Mouse (Mus musculus): Measurements from ENCODE around the gene Wipi1. TPM values are rescaled to one million over a fixed set of nuclear protein-coding genes. Genes with fewer than 3 reads are reported as not detected.

The Wipi1 gene
- total RNA-seq, 1 experiment from 2014 or later = 31.9 TPM

DNA sequence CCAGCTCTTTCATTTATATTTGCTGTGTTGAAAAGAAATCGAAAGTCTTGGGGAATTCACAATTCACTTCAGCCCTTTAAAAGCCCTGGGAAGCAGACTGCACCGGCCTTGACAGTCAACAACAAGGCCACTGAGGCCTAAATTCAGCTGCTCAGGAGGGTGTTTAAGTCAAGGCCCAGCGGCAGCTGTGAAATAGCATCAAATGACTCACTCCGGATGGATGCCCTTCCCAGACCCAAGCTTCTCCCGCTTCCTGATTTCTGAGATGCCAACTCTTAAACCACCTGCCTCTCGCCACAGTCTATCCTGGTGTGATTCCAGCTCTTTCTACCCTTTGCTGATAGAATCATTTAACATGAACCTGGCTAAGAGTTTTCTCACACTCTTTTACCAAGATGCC lies 8.6 kb upstream of the Wipi1 start:
- DNase-seq = peak; percentile 67

DNA sequence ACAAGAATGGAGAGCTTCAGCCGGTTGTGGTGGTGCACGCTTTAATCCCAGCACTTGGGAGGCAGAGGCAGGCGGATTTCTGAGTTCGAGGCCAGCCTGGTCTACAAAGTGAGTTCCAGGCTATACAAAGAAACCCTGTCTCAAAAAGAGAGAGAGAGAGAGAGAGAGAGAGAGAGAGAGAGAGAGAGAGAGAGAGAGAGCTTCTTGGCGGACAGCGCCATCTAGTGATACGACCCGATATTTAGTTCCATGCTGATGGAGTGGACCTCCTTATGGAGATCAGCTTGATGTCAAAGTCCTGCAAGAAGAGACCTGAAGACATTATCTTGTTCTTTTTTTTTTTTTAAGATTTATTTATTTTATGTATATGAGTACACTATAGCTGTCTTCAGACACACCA lies 7.3 kb upstream of the Wipi1 start:
- peak; percentile 83 for DNase-seq

DNA sequence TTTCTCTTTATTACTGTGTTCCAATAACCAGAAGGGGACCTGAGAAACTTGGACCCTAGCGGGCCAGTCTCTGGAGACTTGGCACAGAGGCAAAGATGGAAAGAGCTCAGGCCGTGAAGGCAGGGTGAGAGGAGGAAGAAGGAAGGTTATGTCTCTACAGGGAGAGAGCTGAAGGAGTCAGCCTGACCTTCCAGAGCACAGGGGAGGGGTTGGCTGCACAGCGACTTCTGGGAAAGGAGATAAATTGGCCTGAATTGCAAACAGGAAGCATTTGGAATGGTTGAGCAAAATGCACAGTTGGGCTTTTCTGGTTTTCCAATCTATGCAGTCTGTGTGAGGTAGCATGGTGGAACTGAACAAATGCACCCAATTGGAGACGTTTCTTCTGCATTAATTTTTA lies 5.0 kb upstream of the Wipi1 start:
- peak; percentile 52 for DNase-seq

DNA sequence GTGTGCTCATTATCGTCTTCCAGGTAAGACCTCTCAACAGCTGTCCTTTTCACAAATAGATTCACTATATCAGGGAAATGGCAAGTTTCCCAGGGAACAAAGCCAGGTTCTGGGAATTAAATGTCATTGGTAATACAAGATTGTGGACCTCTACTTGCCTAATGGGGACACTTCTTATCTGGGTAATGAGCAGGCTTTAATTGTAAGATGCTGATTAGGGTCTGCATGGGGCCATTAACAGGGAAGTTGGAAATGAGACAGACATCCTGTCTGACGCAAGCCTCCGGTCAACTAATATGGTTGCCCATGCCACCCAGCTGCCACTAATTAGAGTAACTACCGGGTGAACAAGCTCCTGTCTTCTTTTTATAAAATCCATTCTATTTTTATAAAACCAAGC lies 4.6 kb upstream of the Wipi1 start:
- DNase-seq = no peak

DNA sequence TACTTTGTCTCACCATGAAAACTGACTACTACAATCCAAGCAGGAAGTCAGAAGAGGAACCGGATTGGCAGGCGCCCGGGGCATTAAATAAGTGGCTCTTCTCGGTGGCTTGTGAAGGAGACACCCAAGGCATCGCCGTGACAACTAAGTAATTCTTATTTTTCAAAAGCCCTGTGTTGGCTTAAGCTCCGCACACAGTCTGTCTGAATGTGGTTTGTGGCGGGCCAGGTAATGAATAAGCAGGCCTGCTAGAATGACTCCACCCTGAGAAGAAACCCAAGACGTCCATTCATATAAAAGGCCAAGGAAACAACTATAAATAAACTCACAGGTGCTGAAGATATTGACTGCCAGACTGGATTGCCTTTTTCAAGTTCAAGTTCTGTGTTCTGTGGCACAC lies 3.5 kb upstream of the Wipi1 start:
- DNase-seq = no peak

DNA sequence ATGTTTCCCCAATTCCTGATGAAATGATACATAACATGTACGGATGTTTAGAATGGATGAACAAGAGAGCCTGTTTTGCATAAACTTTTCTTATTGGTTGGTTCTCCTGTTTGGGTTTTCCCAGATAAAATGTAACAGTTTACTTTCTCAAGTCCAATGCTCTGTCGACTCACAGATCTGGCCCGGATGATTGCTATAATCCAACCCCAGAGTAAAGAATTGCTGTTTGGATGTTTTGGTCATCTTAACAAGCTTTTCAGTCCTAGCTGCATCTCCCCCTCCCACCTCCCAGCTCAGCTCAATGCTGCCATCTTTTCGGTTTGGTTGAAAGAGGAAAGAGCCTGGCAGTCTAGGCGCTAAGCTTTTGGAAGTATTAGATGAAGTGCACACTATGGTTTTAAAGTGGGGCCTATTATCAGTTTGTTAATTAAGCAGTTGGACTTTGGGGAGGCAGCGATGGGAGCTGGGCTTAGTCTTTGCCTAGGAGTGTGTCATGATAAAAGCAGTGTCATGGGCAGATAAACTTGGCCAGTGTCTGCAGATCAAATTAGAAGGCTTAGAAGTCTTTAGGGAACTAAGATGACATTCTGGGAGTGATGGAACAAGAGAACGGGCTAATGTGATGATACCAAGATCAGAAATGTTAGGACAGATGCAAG lies 1.2 kb upstream of the Wipi1 start:
- no peak for DNase-seq

DNA sequence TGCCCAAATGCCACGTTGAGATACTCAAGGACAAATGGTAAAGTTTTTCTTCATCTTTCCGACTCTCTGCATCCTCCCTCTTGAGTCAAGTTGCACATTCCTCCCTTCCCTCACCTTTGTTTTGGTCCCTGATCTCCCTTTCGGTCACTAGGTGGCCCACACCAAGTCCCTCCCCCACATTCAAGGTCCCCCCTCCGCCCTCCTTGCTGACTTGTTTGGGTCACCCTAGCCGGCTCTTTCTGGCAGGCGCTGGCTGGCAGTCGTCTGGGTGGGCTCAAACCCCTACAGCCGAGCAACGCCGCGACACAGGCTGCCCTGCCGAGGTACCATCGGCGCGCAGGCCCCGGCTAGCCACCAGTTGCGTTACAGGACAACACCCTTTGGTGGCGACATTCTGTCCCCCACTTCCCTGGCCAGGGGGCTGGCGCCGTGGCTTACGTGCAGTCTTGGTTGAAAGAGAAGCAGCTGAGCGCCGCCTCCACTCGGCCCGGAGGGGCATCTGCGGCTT lies 918 bp downstream of the Wipi1 start:
- DNase-seq = no peak

DNA sequence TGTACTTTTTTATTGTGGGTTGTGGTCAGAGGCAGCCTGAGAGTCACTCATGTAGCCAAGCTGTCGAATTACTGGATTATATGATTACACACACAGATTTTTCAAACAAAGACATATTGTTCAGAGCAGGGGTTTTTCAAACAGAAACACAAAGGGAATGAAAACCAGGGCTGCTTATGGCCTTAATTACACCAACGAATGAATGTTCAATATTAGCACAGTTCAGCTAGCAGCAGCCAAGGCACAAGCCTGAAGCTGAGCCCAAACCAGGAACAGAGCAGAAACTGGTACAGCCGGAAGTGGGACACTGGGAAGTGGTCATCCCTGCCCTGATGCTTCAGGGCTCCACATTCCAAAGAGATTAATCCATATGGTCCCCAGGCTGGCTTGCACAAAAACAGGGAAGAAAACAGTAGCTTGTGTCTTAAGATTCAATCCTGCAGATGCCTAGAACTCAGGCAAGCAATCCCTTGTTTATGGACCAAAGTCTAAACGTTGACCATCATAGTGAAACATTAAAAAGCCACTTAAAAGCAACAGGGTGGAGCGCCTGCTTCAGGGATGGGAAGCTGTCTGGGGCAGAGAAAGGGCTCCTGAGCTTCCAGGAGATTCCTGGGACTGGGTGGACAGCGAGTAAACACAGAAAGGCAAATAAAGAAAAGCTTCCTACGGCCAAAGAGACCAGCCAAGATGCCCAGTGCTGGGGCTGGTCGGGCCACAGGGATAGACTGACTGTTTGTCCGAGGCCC lies 1.5 kb downstream of the Wipi1 start:
- no peak for DNase-seq

DNA sequence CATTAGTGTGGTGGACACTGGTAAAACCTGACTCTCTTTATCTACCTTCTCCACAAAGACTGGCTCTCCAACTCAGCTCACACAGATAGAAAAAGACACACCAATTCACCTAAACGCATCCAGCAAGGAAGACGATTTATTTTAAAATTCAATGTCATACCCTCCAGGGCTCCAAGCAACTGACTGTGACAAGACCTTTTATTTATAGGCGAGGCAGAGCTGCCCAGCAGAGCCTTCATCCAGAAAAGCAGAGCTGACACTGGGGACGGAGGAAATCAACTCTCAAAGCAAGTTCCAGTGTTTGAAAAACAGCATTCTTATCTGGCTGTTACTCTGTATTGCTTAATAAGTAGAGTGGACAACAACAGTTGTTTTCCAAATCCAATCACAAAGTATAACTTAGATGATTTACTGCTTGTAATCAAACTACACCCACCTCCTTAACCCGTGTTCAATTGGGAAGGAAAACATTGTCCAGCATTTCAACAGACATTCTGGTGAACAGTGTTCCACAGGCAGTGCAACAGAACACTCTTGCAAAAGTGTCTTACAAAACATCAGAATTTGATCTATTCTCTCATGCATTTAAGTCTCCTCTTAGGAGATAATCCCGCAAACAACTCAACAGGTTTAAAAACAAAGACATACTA lies 2.7 kb downstream of the Wipi1 start:
- no peak for DNase-seq

DNA sequence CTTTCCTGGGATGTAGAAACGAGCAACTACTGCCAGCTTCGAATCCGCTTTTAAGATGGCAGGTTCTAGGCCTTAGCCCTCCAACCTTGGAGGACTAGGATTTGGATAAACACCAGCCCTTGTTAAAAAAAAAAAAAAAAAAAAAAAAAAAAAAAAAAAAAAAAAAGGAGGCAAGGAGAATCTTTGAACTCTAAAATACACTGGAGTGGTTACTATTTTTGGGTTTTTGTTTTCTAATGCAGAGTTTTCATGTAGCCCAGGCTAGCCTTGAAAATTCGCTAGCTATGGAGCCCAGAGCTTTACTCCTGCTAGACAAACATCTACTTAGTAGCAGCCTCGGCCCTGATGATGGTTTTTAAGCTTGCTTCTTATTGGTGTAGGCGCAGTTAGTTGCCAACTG lies 4.2 kb downstream of the Wipi1 start:
- no peak for DNase-seq

DNA sequence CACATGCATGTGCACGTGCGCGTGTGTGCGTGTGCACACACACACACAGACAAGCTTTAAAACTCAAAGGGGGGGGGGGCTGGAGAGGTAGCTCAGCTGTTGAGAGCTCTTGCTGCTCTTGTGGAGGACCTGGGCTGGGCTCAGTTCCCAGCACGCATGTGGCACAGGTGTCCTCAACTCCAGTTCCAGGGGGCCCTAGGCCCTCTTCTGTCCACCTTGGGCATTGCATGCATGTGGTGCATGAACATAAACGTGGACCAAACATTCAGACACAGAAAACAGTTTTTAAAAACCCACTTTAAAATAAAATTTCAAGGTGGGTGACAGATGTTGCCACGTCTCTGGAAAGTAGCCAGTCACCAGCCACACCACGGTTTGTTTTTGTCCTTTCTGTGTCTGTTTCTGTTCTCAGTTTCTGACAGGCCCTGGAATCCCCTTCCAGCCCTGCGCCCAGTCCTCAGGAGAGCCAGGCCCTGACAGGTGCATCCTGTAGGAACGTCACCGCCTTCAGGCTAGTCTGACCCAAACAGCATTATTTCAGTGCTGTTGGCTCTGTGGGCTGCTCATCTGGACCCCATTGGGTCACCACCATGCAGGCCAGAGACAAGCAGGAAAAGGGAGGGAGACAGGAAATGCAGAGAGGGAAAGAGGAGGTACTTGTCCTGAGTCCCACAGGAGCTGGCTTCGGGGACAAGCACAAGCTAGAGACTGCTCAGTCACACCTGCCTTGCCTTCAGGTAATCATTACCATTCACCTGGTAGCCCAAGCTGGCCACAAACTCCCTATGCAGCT lies 12.8 kb downstream of the Wipi1 start:
- no peak for DNase-seq

DNA sequence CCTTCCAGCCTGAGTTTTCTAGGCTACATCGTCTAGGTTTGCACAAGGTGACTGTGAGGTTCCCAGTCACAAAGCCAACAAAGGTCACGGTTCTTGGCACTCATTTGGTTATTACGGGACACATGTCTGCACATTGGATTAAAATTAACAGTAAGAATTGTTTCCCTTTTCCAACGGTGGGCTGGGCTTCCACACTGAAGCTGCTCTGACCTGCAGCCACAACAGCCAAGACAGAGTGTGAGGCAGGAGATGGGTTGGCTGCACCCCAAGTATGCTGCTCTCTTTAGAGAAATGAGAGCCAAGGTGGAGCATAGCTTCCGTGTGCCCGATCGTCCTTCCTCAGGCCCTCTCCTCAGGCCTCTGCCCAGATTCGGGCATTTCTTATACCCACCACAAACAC lies 17.0 kb downstream of the Wipi1 start:
- DNase-seq = no peak

DNA sequence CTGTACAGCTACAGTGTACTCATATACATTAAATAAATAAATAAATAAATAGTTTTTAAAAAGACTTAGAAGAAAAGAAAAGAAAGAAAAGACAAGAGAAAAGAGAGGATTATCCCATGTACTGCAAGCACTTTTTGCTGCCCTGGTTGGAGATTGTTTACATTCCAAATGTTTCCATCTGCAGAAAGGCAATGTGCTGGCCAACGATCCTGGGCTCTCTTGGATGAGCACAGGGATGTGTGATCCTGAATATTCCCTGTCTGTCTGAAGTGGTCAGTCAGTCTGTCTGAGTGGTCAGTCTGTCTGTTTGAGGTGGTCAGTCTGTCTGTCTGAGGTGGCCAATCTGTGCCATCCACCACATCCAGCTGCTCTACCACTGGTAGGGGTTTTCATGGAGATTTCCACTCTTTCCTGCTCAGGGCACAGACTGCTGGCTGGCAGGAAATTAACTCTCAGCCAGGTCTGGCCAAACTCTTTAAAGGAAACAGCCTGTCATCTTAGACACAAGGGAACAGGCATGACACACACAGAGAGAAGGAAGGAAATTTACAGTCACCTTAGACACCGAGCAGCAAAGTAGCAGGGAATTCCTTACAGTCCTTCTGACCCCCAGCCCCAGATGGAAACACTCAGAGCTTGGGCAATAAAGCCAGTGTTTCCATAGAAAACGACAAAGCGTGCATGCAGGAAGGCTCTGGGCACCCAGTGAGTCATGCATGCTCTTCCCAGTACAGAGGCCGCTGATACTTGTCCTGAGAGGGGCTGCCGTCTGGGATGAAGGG lies 18.4 kb downstream of the Wipi1 start:
- no peak for DNase-seq

DNA sequence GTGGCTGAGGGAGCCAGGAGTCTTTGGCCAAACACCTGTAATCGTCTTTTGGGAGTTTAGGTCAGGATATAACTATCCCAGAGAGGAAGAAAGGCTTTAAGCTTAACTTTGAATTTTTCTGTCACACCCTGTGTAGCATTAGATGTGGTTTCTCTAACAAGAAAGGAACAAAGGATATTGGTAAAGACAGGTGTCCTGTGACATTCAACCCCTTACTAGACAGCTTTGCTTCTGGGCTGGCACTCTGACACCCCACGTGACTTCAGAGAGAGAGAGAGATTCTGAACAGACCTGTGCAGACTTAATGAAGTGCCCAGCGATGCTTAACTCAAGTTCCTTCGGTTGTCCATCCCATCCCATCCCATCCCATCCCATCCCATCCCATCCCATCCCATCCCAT lies 20.3 kb downstream of the Wipi1 start:
- no peak for DNase-seq

DNA sequence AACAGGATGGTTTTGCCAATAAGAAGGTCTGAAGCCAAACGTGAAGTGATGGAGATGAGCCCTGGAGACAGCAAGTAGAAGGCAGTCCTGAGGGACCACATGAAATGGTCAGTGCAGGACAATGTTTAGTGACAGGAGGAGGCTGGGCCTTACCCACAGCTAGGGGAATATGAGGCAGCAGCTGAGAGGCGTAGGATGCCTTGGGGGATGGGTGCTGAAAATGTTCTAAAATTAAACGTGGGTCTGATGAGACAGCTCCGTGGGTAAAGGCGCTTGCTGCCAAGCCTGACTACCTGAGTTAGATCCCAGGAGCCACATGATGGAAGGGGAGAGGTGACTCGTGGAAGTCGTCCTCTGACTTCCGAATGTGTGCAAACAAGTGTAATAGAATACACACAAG lies 21.8 kb downstream of the Wipi1 start:
- DNase-seq = no peak

DNA sequence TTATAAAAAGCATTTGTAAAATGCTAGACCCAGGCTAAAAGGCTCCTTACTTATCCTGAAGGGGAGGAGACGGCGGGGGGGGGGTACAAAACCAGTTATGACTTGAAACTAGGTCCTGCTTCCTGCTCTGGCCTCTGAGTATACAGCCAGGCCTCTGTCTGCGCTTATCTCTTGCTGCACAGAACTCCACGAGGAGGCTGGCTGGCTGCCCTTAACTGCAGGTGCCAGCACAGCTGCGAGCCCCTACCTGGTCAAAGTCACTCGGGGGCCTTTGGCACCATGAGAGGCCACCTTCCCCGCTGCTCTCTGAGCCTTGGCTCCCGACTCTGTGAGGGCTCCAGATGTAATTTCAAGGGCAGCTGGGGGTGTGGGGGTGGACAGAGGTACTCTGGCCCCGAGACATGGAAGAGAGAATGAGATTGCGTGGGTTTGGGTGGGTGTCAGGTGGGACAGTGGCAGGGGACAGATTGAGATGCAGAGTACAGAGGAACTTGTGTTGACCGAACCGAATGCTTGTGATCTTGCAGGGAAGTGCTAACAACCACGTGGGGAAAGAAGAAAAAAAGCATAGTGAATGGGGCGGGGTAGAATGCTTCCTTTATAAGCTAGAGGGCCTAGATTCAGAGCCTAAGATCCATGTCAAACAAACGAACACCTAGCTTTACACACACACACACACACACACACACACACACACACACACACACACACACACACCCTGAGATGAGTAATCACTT lies 24.0 kb downstream of the Wipi1 start:
- peak; percentile 29 for DNase-seq

DNA sequence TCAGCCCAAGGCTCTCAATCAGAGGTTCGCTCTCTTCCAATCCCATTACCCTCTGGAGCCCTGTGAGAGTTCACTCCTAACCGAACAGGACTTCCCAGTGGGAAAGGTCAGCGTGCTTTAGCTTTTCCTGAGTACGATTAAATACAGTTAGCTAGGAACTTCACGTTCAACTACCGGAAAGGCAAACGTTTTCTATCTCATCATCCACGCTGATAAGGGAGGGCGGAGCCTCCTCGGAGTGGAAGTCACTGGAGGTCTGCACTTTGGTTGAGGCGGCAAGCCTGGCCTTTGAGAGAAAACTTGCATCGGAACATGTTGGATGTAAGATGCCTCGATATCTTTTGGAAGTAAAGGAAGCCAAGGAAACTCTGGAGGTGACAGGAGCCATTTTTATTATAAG lies 24.7 kb downstream of the Wipi1 start:
- DNase-seq = no peak

DNA sequence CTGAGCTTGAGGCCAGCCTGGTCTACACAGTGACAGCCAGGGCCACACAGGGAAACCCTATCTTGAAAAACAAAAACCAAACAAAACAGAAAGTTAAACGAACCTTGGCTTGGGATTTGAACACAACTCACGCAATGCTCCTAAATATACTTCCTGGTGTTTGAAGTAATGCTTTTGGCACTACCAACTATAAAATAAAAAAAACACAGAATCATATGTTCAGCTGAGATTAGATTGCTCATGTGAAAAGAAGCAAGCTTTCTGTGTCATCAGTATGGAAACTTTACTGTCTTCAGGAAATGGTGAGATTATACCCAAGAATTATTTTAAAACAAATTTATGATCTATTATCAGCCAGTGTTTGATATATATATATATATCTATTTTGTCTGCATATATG lies 25.3 kb downstream of the Wipi1 start:
- DNase-seq = no peak

DNA sequence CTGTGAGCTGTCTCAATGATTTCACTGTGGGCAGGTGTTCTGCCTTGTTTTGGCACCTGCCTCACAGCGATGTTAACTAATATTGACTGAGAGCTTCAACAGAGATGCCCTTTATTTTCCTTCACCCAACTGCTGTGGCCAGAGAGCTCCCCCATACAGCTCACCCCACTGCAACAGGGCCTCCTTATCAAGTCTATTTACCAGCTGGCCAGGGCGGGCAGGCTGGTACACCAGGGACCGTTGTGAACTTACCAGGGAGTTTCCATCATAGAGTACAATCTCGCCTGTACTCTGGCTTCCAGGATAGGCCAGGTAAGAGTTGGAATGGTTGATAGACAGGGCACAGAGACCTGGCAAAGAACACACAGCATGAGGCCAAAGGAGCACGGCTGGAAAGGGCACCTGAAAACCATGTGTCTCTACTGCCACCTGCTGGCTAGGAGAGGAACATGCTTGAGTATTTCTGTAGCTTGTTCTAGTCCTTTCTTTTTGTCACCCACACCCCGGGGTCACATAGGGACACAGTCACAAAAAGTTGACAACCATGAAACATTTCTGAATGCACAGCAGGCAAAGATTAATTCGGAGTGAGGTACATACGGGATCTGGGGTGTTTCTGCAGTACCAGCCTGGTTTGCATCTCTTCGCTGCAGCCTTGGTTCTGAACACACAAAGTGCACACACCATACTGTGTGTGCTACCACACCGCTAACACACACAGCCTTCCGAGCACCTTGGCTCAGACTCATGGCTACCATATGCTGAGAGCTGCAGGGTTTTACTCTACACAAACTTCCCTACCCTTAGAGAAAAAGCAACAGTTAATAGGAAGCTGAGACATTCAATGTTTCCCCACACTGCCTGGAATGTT lies 26.7 kb downstream of the Wipi1 start:
- peak; percentile 82 for DNase-seq

DNA sequence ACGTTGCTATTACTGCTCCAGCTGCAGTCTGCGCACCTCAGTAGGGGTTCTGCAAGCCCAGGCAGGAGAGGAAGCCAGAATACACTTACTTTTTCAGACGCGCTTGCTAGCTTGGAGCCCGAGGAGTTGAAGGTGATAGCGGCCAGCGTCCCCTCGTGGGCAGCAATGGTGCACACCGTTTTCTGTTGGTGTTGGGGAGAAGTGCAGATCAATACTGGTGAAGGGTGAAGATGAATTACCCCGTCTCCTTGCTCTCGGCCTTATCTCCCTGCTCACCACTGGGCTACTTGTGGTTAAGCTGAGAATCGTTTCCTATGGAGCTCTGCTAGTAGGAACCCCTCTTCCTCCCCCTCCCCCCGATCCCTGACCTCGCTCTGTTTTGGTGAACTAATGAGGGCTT lies 27.8 kb downstream of the Wipi1 start:
- no peak for DNase-seq
